Mouse (Mus musculus): Measurements from ENCODE around the gene Pdxdc1. TPM values are rescaled to one million over a fixed set of nuclear protein-coding genes. Genes with fewer than 3 reads are reported as not detected.

Gene Pdxdc1
- total RNA-seq, 1 experiment, result 88.3 TPM

- in situ Hi-C loops (cut with MboI; ENCODE audit: low sequenced_read_pairs in 2 of 2, unreplicated experiment in 2 of 2), result no loop called here
- TF ChIP-seq CHD2 (IDR thresholded peaks at IDR 0.05; ENCODE audit: low read depth, low read length), result no peak
- no peak for TF ChIP-seq ZC3H11A (IDR thresholded peaks at IDR 0.05; ENCODE audit: borderline replicate concordance, low read depth, low read length)
- no peak for TF ChIP-seq MAFK (IDR thresholded peaks at IDR 0.05; ENCODE audit: insufficient read depth, low read depth, low read length)
- no peak for TF ChIP-seq HCFC1 (IDR thresholded peaks at IDR 0.05; ENCODE audit: borderline replicate concordance, insufficient read depth, low read length)
- TF ChIP-seq ZNF384 (IDR thresholded peaks at IDR 0.05; ENCODE audit: low read depth, low read length), result no peak
- Histone ChIP-seq H3K4me3 (ENCODE audit: insufficient read depth in 1 of 2, low read depth in 1 of 2, low read length in 2 of 2, poor library complexity in 1 of 2, severe bottlenecking in 1 of 2) (no peak overlapping the region), H3K4me1 (ENCODE audit: control insufficient read depth in 2 of 2, insufficient read depth in 2 of 2, low read length in 2 of 2, poor library complexity in 1 of 2) (peaks cover 0 to 2% of the 10 kb centered on the region in 2 experiments; a peak in 1 of 4 replicates), H3K27ac (ENCODE audit: insufficient read depth, low read depth, low read length, poor library complexity, severe bottlenecking) (no peak overlapping the region), H3K9ac (ENCODE audit: insufficient read depth, low read depth, low read length, poor library complexity, severe bottlenecking) (no peak overlapping the region), H3K36me3 (ENCODE audit: control insufficient read depth, insufficient read depth, low read length, poor library complexity, severe bottlenecking) (peaks cover 5% of the 10 kb centered on the region; the same call in 1 of the 2 replicates), H3K9me3 (ENCODE audit: control insufficient read depth, insufficient read depth, low read depth, low read length) (peaks cover 2% of the 10 kb centered on the region; the same call in 1 of the 2 replicates)
- DNase-seq (ENCODE audit: low read depth, low spot score), result no peak
These were observed 41.8 kb upstream of the Pdxdc1 start for GRCm38 (mm10) chr16:13944752-13945151.

DNA sequence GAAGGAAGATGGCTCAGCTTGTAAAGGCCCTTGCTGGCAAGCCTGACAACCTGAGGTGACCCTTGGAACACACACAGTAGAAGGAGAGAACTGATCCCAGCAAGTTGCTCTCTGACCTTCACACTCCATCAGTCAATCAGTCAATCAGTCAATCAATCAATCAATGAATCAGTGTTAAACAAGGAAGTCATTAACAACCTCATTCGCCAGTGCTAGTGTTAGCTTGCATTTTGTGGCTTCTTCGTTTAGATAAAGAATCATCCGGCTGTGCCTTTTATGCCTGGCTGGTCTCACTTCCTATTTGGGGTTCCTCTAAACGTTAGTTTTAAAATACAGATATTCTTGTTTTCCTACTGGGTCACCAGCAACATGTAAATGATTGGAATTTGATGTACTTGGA, 41.2 kb upstream of the Pdxdc1 start:
- TF ChIP-seq MAFK (IDR thresholded peaks at IDR 0.05; ENCODE audit: insufficient read depth, low read depth, low read length) (no peak), ZNF384 (IDR thresholded peaks at IDR 0.05; ENCODE audit: low read depth, low read length) (no peak), CHD2 (IDR thresholded peaks at IDR 0.05; ENCODE audit: low read depth, low read length) (no peak), HCFC1 (IDR thresholded peaks at IDR 0.05; ENCODE audit: borderline replicate concordance, insufficient read depth, low read length) (no peak), ZC3H11A (IDR thresholded peaks at IDR 0.05; ENCODE audit: borderline replicate concordance, low read depth, low read length) (no peak)
- H3K4me1 ChIP-seq (ENCODE audit: control insufficient read depth in 2 of 2, insufficient read depth in 2 of 2, low read length in 2 of 2, poor library complexity in 1 of 2), result peaks cover 0 to 2% of the 10 kb centered on the region in 2 experiments; a peak in 1 of 4 replicates
- H3K4me3 ChIP-seq (ENCODE audit: insufficient read depth in 1 of 2, low read depth in 1 of 2, low read length in 2 of 2, poor library complexity in 1 of 2, severe bottlenecking in 1 of 2), result no peak overlapping the region
- no peak for DNase-seq (ENCODE audit: low read depth, low spot score)
- peaks cover 5% of the 10 kb centered on the region; the same call in 1 of the 2 replicates for H3K36me3 ChIP-seq (ENCODE audit: control insufficient read depth, insufficient read depth, low read length, poor library complexity, severe bottlenecking)
- no peak overlapping the region for H3K27ac ChIP-seq (ENCODE audit: insufficient read depth, low read depth, low read length, poor library complexity, severe bottlenecking)
- H3K9ac ChIP-seq (ENCODE audit: insufficient read depth, low read depth, low read length, poor library complexity, severe bottlenecking), result no peak overlapping the region
- peaks cover 2% of the 10 kb centered on the region; the same call in 1 of the 2 replicates for H3K9me3 ChIP-seq (ENCODE audit: control insufficient read depth, insufficient read depth, low read depth, low read length)
- in situ Hi-C loops (cut with MboI; ENCODE audit: low sequenced_read_pairs in 2 of 2, unreplicated experiment in 2 of 2), result no loop called here

- Histone ChIP-seq H3K4me1 (ENCODE audit: control insufficient read depth in 2 of 2, insufficient read depth in 2 of 2, low read length in 2 of 2, poor library complexity in 1 of 2) (peaks cover 0 to 2% of the 10 kb centered on the region in 2 experiments; a peak in 1 of 4 replicates), H3K4me3 (ENCODE audit: insufficient read depth in 1 of 2, low read depth in 1 of 2, low read length in 2 of 2, poor library complexity in 1 of 2, severe bottlenecking in 1 of 2) (peak overlapping the region; percentile 64 to 91), H3K27ac (ENCODE audit: insufficient read depth, low read depth, low read length, poor library complexity, severe bottlenecking) (no peak overlapping the region), H3K9ac (ENCODE audit: insufficient read depth, low read depth, low read length, poor library complexity, severe bottlenecking) (peak overlapping the region; percentile 80), H3K9me3 (ENCODE audit: control insufficient read depth, insufficient read depth, low read depth, low read length) (no peaks in the 10 kb centered on the region), H3K36me3 (ENCODE audit: control insufficient read depth, insufficient read depth, low read length, poor library complexity, severe bottlenecking) (no peaks in the 10 kb centered on the region)
- TF ChIP-seq ZC3H11A (IDR thresholded peaks at IDR 0.05; ENCODE audit: borderline replicate concordance, low read depth, low read length) (no peak), ZNF384 (IDR thresholded peaks at IDR 0.05; ENCODE audit: low read depth, low read length) (no peak), MAFK (IDR thresholded peaks at IDR 0.05; ENCODE audit: insufficient read depth, low read depth, low read length) (no peak), HCFC1 (IDR thresholded peaks at IDR 0.05; ENCODE audit: borderline replicate concordance, insufficient read depth, low read length) (no peak), CHD2 (IDR thresholded peaks at IDR 0.05; ENCODE audit: low read depth, low read length) (no peak)
- no peak for DNase-seq (ENCODE audit: low read depth, low spot score)
- in situ Hi-C loops (cut with MboI; ENCODE audit: low sequenced_read_pairs in 2 of 2, unreplicated experiment in 2 of 2), result no loop called here
These were observed 38.0 kb upstream of the Pdxdc1 start for GRCm38 (mm10) chr16:13940847-13941395.

DNA sequence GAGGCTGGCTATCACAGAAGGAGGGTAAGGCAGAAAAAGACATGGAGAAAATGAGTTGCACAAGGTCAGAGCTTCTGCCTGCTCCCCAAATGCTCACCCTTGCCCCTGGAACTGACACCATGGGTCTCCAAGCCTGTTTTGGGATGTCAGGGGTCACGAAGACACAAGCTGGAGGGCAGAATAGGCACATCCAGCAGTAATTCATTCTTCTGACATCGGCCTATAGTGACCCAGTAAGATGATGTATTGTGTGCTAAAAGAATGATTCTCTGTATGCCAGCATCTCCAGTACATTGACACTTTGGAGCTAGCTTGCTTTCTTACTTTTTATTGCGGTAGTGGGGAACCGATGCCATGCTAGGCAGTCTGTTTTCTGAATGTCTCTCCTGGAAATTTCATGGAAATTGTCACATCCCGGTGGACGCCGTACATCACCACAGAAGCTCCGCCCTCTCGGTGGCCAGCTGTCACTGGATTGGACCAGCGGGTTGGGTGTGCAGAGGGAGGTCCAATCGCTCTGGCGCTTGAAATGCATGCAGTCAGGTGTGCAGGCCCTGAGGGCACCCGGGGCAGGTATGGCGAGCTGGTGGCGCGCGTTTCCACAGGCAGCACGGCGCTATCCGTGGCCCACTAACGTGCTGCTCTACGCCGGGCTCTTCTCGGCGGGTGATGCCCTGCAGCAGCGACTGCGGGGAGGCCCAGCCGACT, 37.4 kb upstream of the Pdxdc1 start:
- H3K4me1 ChIP-seq (ENCODE audit: control insufficient read depth in 2 of 2, insufficient read depth in 2 of 2, low read length in 2 of 2, poor library complexity in 1 of 2), result peaks cover 0 to 2% of the 10 kb centered on the region in 2 experiments; a peak in 1 of 4 replicates
- in situ Hi-C loops (cut with MboI; ENCODE audit: low sequenced_read_pairs in 2 of 2, unreplicated experiment in 2 of 2), result no loop called here
- TF ChIP-seq MAFK (IDR thresholded peaks at IDR 0.05; ENCODE audit: insufficient read depth, low read depth, low read length) (no peak), ZNF384 (IDR thresholded peaks at IDR 0.05; ENCODE audit: low read depth, low read length) (no peak), ZC3H11A (IDR thresholded peaks at IDR 0.05; ENCODE audit: borderline replicate concordance, low read depth, low read length) (no peak), CHD2 (IDR thresholded peaks at IDR 0.05; ENCODE audit: low read depth, low read length) (no peak), HCFC1 (IDR thresholded peaks at IDR 0.05; ENCODE audit: borderline replicate concordance, insufficient read depth, low read length) (no peak)
- H3K9me3 ChIP-seq (ENCODE audit: control insufficient read depth, insufficient read depth, low read depth, low read length), result no peaks in the 10 kb centered on the region
- H3K36me3 ChIP-seq (ENCODE audit: control insufficient read depth, insufficient read depth, low read length, poor library complexity, severe bottlenecking), result no peaks in the 10 kb centered on the region
- no peak overlapping the region for H3K27ac ChIP-seq (ENCODE audit: insufficient read depth, low read depth, low read length, poor library complexity, severe bottlenecking)
- DNase-seq (ENCODE audit: low read depth, low spot score), result peak; percentile 81
- H3K9ac ChIP-seq (ENCODE audit: insufficient read depth, low read depth, low read length, poor library complexity, severe bottlenecking), result peak overlapping the region; percentile 80
- H3K4me3 ChIP-seq (ENCODE audit: insufficient read depth in 1 of 2, low read depth in 1 of 2, low read length in 2 of 2, poor library complexity in 1 of 2, severe bottlenecking in 1 of 2), result peak overlapping the region; percentile 64 to 91
